Mouse (Mus musculus) hindbrain, embryonic 13.5 days (tissue): ENCODE data around the gene Phgr1. TPM values are rescaled to one million over a fixed set of nuclear protein-coding genes. Genes with fewer than 3 reads are reported as not detected.

Experiments
- ATAC-seq: fragments of 200-750 bp; cut with Nextera tagmentation; 2 replicates; pipeline ENCODE4 v1.8.0; 2017; ENCODE audit warnings: moderate TSS enrichment; ENCODE audit not compliant: low FRiP score
- H3K27ac ChIP-seq: fragments of 300-500 bp; sonication (generic); 2 replicates; pipeline ENCODE4 v1.5.1; 2015; ENCODE audit warnings: inconsistent platforms, mild to moderate bottlenecking, moderate library complexity
- H3K27me3 ChIP-seq: fragments of 300-500 bp; sonication (generic); 2 replicates; pipeline ENCODE4 v1.6.1; 2015; ENCODE audit warnings: mild to moderate bottlenecking, inconsistent platforms
- H3K36me3 ChIP-seq: fragments of 300-500 bp; sonication (generic); 2 replicates; pipeline ENCODE4 v1.6.1; 2015; ENCODE audit warnings: mild to moderate bottlenecking, inconsistent platforms
- H3K4me1 ChIP-seq: fragments of 300-500 bp; sonication (generic); replicated peaks from 2 replicates; pipeline ENCODE4 v1.6.1; 2015; ENCODE audit warnings: inconsistent platforms
- H3K4me2 ChIP-seq: fragments of 300-500 bp; sonication (generic); 2 replicates; pipeline ENCODE4 v1.6.1; 2015; ENCODE audit warnings: inconsistent platforms, mild to moderate bottlenecking, moderate library complexity
- H3K4me3 ChIP-seq: fragments of 300-500 bp; sonication (generic); 2 replicates; pipeline ENCODE4 v1.5.1; 2015; ENCODE audit warnings: mild to moderate bottlenecking, inconsistent platforms
- H3K9ac ChIP-seq: fragments of 300-500 bp; sonication (generic); 2 replicates; pipeline ENCODE4 v1.6.1; 2015; ENCODE audit warnings: mild to moderate bottlenecking, inconsistent platforms
- H3K9me3 ChIP-seq: fragments of 300-500 bp; sonication (generic); 2 replicates; pipeline ENCODE4 v1.6.1; 2016; ENCODE audit warnings: inconsistent platforms
- WGBS: fragments of 180-500 bp; shearing (Covaris S2); methylation state at CpG from one replicate; pipeline ENCODE4 v1.1.7; 2015; 5-methylcytosine and 5-hydroxymethylcytosine counted together
- polyA plus RNA-seq: library from polyadenylated mRNA; unstranded; fragments of >200 nt; fragmentation: Nextera tagmentation; extraction: Ambion mirVana; gene quantifications from 2 replicates; pipeline ENCODE4 v1.2.1, GENCODE M21; 2015

Gene Phgr1
- polyA plus RNA-seq, 1 experiment from 2014 or later, result not detected

DNA sequence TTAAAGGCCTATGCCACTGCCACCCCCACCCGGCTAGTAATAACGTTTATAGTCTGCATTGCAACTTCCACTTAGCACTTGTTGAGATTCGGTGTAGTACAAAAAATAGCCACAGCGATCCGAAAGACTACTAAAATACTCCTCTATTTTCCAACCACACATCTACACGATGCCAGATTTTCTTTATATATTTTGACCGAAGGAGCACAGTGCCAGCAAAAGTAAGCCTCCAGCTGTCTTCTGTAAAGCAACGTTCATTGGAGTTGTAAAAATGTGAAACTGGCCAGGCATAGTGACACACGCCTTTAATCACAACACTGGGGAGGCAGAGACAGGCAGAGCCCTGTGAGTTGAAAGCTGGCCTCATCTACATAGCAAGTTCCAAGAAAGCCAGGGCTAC lies 31.4 kb upstream of the Phgr1 start:
- 72% methylated on average over 9 of the region's 9 CpGs for WGBS
- no peak for ATAC-seq
- no peak overlapping the region for H3K4me2 ChIP-seq

GRCm38 (mm10) chr2:118743261-118743943 lies 29.2 kb upstream of the Phgr1 start:
- H3K4me2 ChIP-seq, result no peak overlapping the region
- peaks cover 25% of the 10 kb centered on the region for H3K27me3 ChIP-seq
- H3K9me3 ChIP-seq, result no peaks in the 10 kb centered on the region
- H3K4me3 ChIP-seq, result no peak overlapping the region
- WGBS, result 22% methylated on average over 8 of the region's 8 CpGs
- H3K9ac ChIP-seq, result no peak overlapping the region
- peaks cover 35% of the 10 kb centered on the region for H3K4me1 ChIP-seq
- no peaks in the 10 kb centered on the region for H3K36me3 ChIP-seq
- ATAC-seq, result no peak
- H3K27ac ChIP-seq, result no peak overlapping the region

More for the DNA sequence above, 31.4 kb upstream of the Phgr1 start:
- H3K9ac ChIP-seq, result no peak overlapping the region
- H3K27me3 ChIP-seq, result peaks cover 27% of the 10 kb centered on the region
- peaks cover 16% of the 10 kb centered on the region for H3K4me1 ChIP-seq
- H3K4me3 ChIP-seq, result no peak overlapping the region
- no peak overlapping the region for H3K27ac ChIP-seq
- no peaks in the 10 kb centered on the region for H3K9me3 ChIP-seq
- no peaks in the 10 kb centered on the region for H3K36me3 ChIP-seq

DNA sequence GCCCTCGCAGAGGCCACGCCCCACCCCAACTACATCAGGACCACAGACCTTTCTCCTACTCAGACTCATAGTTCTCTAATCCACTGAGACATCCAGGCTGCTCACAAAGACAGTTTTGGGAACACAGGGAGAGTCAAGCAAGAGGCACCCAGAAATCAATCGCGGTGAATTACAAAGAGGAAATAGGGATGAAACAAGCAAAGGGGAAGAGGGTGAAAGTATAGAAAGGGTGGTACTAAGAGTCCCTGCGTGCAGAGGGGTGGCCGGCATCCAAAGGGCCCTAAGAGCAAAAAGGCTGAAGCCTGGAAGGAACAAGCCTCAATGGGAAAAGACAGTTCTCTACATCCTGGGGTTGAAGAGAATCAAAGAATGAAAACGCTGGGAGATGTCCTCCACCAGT lies 27.9 kb upstream of the Phgr1 start:
- peaks cover 48% of the 10 kb centered on the region for H3K4me1 ChIP-seq
- no peak overlapping the region for H3K27ac ChIP-seq
- peak overlapping the region; percentile 95; the same call in 1 of the 2 replicates for H3K4me3 ChIP-seq
- H3K9me3 ChIP-seq, result no peaks in the 10 kb centered on the region
- WGBS, result 6% methylated on average over 7 of the region's 7 CpGs
- H3K4me2 ChIP-seq, result peak overlapping the region; percentile 89; the same call in 1 of the 2 replicates
- H3K27me3 ChIP-seq, result peaks cover 25% of the 10 kb centered on the region
- peak overlapping the region; percentile 97; the same call in 1 of the 2 replicates for H3K9ac ChIP-seq
- no peak for ATAC-seq
- 0 out of 2 replicates have a peak, but pooled peaks cover 2% of the 10 kb centered on the region for H3K36me3 ChIP-seq

GRCm38 (mm10) chr2:118745232-118745884 lies 27.2 kb upstream of the Phgr1 start, which contains the start of gene Inafm2:
Gene Inafm2, plus strand, starts transcription at chr2:118745758.
- Histone ChIP-seq H3K27ac (peak within 1 kb of the TSS; percentile 82), H3K27me3 (peaks cover 25% of the 10 kb centered on the region), H3K4me2 (peak within 1 kb of the TSS; percentile 89), H3K4me1 (peaks cover 55% of the 10 kb centered on the region), H3K4me3 (peak within 1 kb of the TSS; percentile 95), H3K36me3 (0 out of 2 replicates have a peak, but pooled peaks cover 2% of the 10 kb centered on the region), H3K9ac (peak within 1 kb of the TSS; percentile 97), H3K9me3 (no peaks in the 10 kb centered on the region)
- under 1% methylated on average over 45 of the region's 57 CpGs for WGBS
- peak; percentile 87 for ATAC-seq

DNA sequence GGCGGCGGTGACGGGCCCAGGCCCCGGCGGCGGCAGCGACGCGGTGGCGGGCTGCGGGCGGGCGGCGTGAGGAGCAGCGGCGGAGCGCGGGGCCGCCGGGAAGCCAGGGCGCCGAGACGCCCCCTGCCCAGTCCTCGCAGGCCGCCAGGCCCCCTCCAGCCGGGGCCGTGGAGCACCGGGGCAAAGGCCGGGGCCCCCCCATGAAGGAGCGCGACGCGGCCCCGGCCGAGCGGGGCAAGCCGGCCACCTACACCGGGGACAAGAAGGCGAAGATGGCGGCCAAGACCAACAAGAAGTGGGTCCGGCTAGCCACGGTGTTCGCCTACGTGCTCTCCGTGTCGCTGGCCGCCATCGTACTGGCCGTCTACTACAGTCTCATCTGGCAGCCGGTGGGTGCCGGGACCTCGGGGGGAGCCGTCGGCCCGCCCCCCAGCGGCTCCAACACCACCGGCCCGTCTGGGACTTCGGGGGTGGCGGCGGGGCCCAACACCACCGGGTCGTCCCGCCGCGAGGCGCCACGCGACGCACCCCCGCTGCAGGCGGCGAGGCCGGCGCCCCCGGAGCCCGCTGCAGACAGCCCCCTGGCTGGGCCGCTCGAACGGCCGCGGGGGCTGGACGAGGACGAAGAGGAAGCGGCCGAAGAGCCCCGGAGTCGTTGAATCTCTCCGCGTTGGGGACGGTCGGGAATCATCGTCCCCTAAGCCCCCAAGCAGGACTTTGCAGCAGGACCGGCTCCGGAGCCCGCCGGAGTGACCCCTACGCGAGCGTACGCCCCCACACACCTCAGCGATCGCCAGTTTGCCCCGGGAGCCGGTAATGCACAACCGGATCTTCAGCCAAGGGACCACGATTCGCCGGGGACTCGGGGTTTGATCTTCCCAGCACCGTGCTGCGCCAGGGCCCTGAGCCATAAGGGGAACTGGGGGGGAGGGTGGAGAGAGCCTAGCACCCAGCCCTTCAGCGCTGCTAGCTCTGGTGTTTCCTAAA lies 26.4 kb upstream of the Phgr1 start:
- Histone ChIP-seq H3K36me3 (0 out of 2 replicates have a peak, but pooled peaks cover 2% of the 10 kb centered on the region), H3K9ac (peak overlapping the region; percentile 97), H3K4me2 (peak overlapping the region; percentile 89), H3K4me1 (peaks cover 61% of the 10 kb centered on the region), H3K9me3 (no peaks in the 10 kb centered on the region), H3K4me3 (peak overlapping the region; percentile 95), H3K27me3 (peaks cover 24% of the 10 kb centered on the region), H3K27ac (peak overlapping the region; percentile 82)
- WGBS, result under 1% methylated on average over 93 of the region's 113 CpGs
- ATAC-seq, result peak; percentile 34

DNA sequence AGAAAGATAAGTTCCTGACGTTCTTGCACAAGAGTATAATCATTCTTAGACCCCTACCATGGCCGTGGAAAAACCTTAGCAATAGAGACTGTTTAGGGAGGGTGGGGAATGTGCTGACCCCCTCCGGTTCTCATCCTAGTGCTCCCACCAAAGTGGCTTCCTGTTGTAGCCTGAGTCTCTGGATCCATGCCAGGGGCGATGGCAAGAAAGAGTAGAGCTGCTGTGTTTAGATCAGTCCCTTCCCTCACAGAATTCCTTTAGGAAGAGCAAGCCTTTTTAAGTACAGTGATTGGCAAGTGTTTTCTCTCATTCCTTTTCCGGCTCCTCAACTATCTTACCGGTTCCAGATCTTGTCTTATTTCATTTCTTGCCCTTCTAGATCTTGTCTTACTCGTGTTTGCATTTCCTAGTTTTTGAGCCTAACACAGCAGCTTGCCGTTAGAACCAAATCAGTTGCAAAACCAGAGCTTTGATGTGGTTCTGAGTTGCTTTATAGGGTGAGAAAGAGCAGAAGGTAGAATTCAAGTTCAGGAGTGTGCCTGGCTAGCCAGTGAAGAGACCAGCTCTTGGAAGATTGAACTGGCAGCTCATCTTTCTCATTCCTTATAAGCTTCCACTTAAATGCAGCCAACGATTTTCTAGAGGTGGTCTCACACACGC lies 25.1 kb upstream of the Phgr1 start:
- WGBS, result 39% methylated on average over 10 of the region's 10 CpGs

GRCm38 (mm10) chr2:118749341-118749884 lies 23.2 kb upstream of the Phgr1 start:
- Histone ChIP-seq H3K36me3 (peaks cover 7% of the 10 kb centered on the region; the same call in 1 of the 2 replicates), H3K9ac (peak overlapping the region; percentile 59), H3K4me3 (peak overlapping the region; percentile 12), H3K9me3 (no peaks in the 10 kb centered on the region), H3K27me3 (peaks cover 6% of the 10 kb centered on the region), H3K4me1 (peaks cover 66% of the 10 kb centered on the region), H3K27ac (peak overlapping the region; percentile 76), H3K4me2 (peak overlapping the region; percentile 29)
- WGBS, result 12% methylated on average over 10 of the region's 10 CpGs
- ATAC-seq, result no peak

More for the DNA sequence above, 25.1 kb upstream of the Phgr1 start:
- Histone ChIP-seq H3K9me3 (no peaks in the 10 kb centered on the region), H3K9ac (peak overlapping the region; percentile 97), H3K4me3 (peak overlapping the region; percentile 95), H3K4me2 (peak overlapping the region; percentile 89), H3K27me3 (peaks cover 15% of the 10 kb centered on the region), H3K36me3 (peaks cover 6% of the 10 kb centered on the region; the same call in 1 of the 2 replicates), H3K4me1 (peaks cover 70% of the 10 kb centered on the region), H3K27ac (peak overlapping the region; percentile 12; the same call in 1 of the 2 replicates)
- no peak for ATAC-seq

DNA sequence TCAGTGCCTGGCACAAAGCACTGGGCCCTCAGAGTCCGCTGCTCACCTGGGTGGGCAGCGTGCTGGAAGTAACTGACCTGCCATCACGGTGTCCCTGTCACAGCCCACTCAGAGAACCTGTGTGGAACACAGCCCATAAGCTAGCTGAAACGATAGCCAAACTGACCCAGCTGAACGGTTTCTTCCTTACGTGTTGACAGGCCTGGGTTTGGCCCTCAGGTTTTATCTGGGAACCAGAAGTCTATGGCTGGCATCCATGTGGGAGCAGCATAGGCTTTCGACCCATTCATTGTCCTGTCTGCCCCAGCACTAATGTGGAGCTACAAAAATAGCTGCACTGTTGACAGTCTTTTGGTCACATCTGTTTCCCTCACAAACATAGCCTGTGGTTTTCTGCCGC lies 22.1 kb upstream of the Phgr1 start:
- Histone ChIP-seq H3K4me1 (peaks cover 56% of the 10 kb centered on the region), H3K36me3 (peaks cover 7% of the 10 kb centered on the region; the same call in 1 of the 2 replicates), H3K9ac (peak overlapping the region; percentile 59; the same call in 1 of the 2 replicates), H3K27ac (peak overlapping the region; percentile 76; the same call in 1 of the 2 replicates), H3K9me3 (no peaks in the 10 kb centered on the region), H3K4me2 (peak overlapping the region; percentile 29; the same call in 1 of the 2 replicates), H3K4me3 (no peak overlapping the region), H3K27me3 (no peaks in the 10 kb centered on the region)
- ATAC-seq, result no peak
- WGBS, result 72% methylated on average over 8 of the region's 8 CpGs

DNA sequence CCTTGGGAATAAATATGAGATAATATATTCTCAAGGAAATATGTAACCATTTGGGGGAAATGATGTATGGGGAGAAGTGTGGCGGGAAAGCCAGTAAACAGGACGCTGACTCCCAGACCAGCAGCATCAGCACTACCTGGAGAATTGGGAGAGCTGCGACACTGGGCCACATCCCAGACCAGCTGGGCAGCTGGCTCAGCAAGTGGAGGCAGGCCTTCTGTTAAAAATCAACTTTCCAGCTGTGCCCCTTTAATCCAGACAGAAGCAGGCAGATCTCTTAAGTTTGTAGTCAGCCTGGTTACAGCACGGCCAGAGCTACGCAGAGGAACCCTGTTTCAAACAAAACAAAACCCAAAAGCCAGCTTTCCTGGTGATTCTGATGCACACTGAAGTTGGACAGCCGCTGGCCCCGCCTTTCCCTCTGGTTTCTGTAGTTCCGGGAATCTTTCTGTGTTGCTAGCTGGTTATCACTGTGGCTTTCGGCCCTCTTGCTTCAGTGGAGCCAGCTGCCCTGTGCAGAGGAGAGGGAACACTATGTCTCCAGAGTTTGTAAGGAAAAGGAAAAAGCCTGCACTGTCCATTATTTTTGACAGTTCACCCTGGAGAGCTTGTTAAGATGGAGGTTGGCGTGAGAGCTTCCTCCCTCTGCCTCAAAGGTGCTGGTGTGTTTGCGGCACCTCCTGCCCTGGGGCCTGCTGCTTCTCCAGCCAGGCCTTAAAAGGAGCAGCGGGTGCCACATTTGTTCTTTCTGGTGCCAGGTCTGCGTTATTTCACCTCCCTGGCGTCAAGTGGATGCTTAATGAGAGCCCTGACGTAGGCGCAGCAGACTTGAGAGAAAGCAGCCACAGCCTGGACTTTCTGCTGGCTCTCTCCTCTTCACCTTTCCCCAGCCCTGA lies 20.4 kb upstream of the Phgr1 start:
- H3K27me3 ChIP-seq, result no peaks in the 10 kb centered on the region
- WGBS, result 67% methylated on average over 16 of the region's 16 CpGs
- ATAC-seq, result no peak
- H3K27ac ChIP-seq, result peak overlapping the region; percentile 44; the same call in 1 of the 2 replicates
- peaks cover 50% of the 10 kb centered on the region for H3K4me1 ChIP-seq
- peaks cover 7% of the 10 kb centered on the region; the same call in 1 of the 2 replicates for H3K36me3 ChIP-seq
- H3K4me3 ChIP-seq, result no peak overlapping the region
- H3K4me2 ChIP-seq, result no peak overlapping the region
- H3K9me3 ChIP-seq, result no peaks in the 10 kb centered on the region
- 0 out of 2 replicates have a peak overlapping the region, but pooled peaks have one; percentile 19 for H3K9ac ChIP-seq

GRCm38 (mm10) chr2:118752792-118753108 lies 19.8 kb upstream of the Phgr1 start:
- H3K4me1 ChIP-seq, result peaks cover 44% of the 10 kb centered on the region
- H3K27ac ChIP-seq, result no peak overlapping the region
- ATAC-seq, result no peak
- no peaks in the 10 kb centered on the region for H3K9me3 ChIP-seq
- H3K4me3 ChIP-seq, result no peak overlapping the region
- 78% methylated on average over 4 of the region's 4 CpGs for WGBS
- H3K27me3 ChIP-seq, result no peaks in the 10 kb centered on the region
- peaks cover 7% of the 10 kb centered on the region; the same call in 1 of the 2 replicates for H3K36me3 ChIP-seq
- H3K4me2 ChIP-seq, result no peak overlapping the region
- 0 out of 2 replicates have a peak overlapping the region, but pooled peaks have one; percentile 19 for H3K9ac ChIP-seq
